Comparison of ENCODE assay signal across 7 mouse cellular contexts in genomic region chr17:68004581-68005330, GRCm38 (mm10). TPM values are rescaled to one million over a fixed set of nuclear protein-coding genes. Genes with fewer than 3 reads are reported as not detected.
A peak's percentile ranks its signal among the peaks of the same experiment; 100 is the strongest.
DNase-seq lines count a peak whose midpoint lies in the region; TF ChIP-seq lines count a peak whose summit lies in the region.

No protein-coding gene starts in this region.

- WGBS in hindbrain, embryonic 10.5 days = 10% methylated on average over 10 of the region's 10 CpGs

- no peaks in the 10 kb centered on the region for H3K36me3 ChIP-seq in C2C12 (ENCODE audit: control insufficient read depth, insufficient read depth)
- no peaks in the 10 kb centered on the region for H3K36me3 ChIP-seq in hindbrain, embryonic 10.5 days

- TF ChIP-seq CTCF in C2C12 (IDR thresholded peaks at IDR 0.05; ENCODE audit: control insufficient read depth, insufficient read depth, insufficient read length) = no peak

- peak overlapping the region; percentile 95 for H3K27ac ChIP-seq in hindbrain, embryonic 10.5 days

- peaks cover 26% of the 10 kb centered on the region for H3K79me2 ChIP-seq in C2C12 (ENCODE audit: control insufficient read depth, insufficient read depth)

- H3K4me1 ChIP-seq in hindbrain, embryonic 10.5 days (replicated peaks) = peaks cover 44% of the 10 kb centered on the region

- H3K27me3 ChIP-seq in C2C12 (ENCODE audit: control insufficient read depth, insufficient read depth, insufficient read length) = no peaks in the 10 kb centered on the region
- H3K27me3 ChIP-seq in hindbrain, embryonic 10.5 days (ENCODE audit: insufficient read depth, poor library complexity, severe bottlenecking) = no peaks in the 10 kb centered on the region

- H3K79me3 ChIP-seq in C2C12 (ENCODE audit: low read depth) = no peaks in the 10 kb centered on the region

- peak overlapping the region; percentile 46 for H3K4me3 ChIP-seq in C2C12 (ENCODE audit: insufficient read depth, poor library complexity, severe bottlenecking)
- H3K4me3 ChIP-seq in hindbrain, embryonic 10.5 days = peak overlapping the region; percentile 76

- DNase-seq in brain, adult 2 months (ENCODE audit: low read depth, low spot score) = peak; percentile 5
- peak; percentile 12 for DNase-seq in hindbrain, embryonic 10.5 days (ENCODE audit: low spot score)
- DNase-seq in lung, postnatal 14 days = peak; percentile 11
- DNase-seq in cerebellum, adult 9-11 months = no peak
- no peak for DNase-seq in cerebellum, adult 8-10 months
- DNase-seq in frontal cortex, adult 2 months (ENCODE audit: extremely low spot score in 1 of 2, low spot score in 1 of 2) = no peak

- H3ac ChIP-seq in C2C12 (ENCODE audit: control insufficient read depth, insufficient read length, low read depth) = no peak overlapping the region

- H3K9me3 ChIP-seq in hindbrain, embryonic 10.5 days = no peaks in the 10 kb centered on the region

TF ChIP-seq in C2C12, 6 proteins besides CTCF, POLR2A, EP300 and RAD21:
- TF ChIP-seq MYOD1 (IDR thresholded peaks at IDR 0.05; ENCODE audit: control insufficient read depth, insufficient read length, low read depth) (no peak), CEBPB (IDR thresholded peaks at IDR 0.05; ENCODE audit: low read depth) (no peak), FOSL1 (IDR thresholded peaks at IDR 0.05; ENCODE audit: insufficient read depth, low read length, poor library complexity, severe bottlenecking) (no peak), USF1 (IDR thresholded peaks at IDR 0.05; ENCODE audit: low read depth) (no peak), MYOG (IDR thresholded peaks at IDR 0.05; ENCODE audit: control insufficient read depth, extremely low read depth, insufficient read length) (no peak), MAX (IDR thresholded peaks at IDR 0.05) (no peak)
TF ChIP-seq in C2C12: peak in this region for 0.

RNA-seq across cellular contexts. Expression of gene Arhgap28, which starts 0.8 kb away (rescaled TPM):
- 4.3 TPM for polyA plus RNA-seq in C2C12 (2012; fragmentation: generic; extraction: Trizol)
- polyA plus RNA-seq in hindbrain, embryonic 10.5 days (2016; fragmentation: Nextera tagmentation; extraction: Ambion mirVana) = 32.8 and 35.4 TPM in 2 replicates
- 0.40 and 0.62 TPM in 2 replicates for polyA plus RNA-seq in frontal cortex, adult 2 months (2012; rRNA removed)

Comparison
In these comparisons a context has a peak if more than half of its experiments do, and no peak if none do; other contexts are left out.
1. DNase-seq: peak in brain, adult 2 months (single experiment), hindbrain, embryonic 10.5 days (single experiment) and lung, postnatal 14 days (single experiment); none in cerebellum, adult 9-11 months (single experiment), cerebellum, adult 8-10 months (single experiment) and frontal cortex, adult 2 months (0 of 2).